Mouse (Mus musculus): ENCODE results near the gene Nebl. TPM values are rescaled to one million over a fixed set of nuclear protein-coding genes. Genes with fewer than 3 reads are reported as not detected.

Nebl gene
- polyA plus RNA-seq, 1 experiment from 2014 or later: 0.45 TPM

- WGBS (ENCODE audit: insufficient replicate concordance): 75% methylated on average over 10 of the region's 10 CpGs
- H3K4me2 ChIP-seq (ENCODE audit: low read depth, low read length): no peak overlapping the region
- no peak for TF ChIP-seq CTCF (IDR thresholded peaks at IDR 0.05; ENCODE audit: low read depth)
- TF ChIP-seq EP300 (IDR thresholded peaks at IDR 0.05; ENCODE audit: low read depth): no peak
- H3K9ac ChIP-seq (replicated peaks): no peak overlapping the region
- H3K4me1 ChIP-seq (ENCODE audit: insufficient read depth): no peaks in the 10 kb centered on the region
- DNase-seq (no peak), ATAC-seq (no peak)
- H3K4me3 ChIP-seq (ENCODE audit: low read depth, low read length): no peak overlapping the region
- no peaks in the 10 kb centered on the region for H3K36me3 ChIP-seq (replicated peaks; ENCODE audit: insufficient read depth, low read length)
- no peak overlapping the region for H3K27ac ChIP-seq (ENCODE audit: low read depth)
- no peaks in the 10 kb centered on the region for H3K9me3 ChIP-seq (ENCODE audit: low read length)
- H3K27me3 ChIP-seq (ENCODE audit: insufficient read depth, low read length): no peaks in the 10 kb centered on the region
Observed at GRCm38 (mm10) chr2:17539737-17540136, 191.5 kb downstream of the Nebl start.

- H3K9me3 ChIP-seq (ENCODE audit: low read length): no peaks in the 10 kb centered on the region
- DNase-seq (no peak), ATAC-seq (no peak)
- H3K9ac ChIP-seq (replicated peaks): no peak overlapping the region
- H3K27me3 ChIP-seq (ENCODE audit: insufficient read depth, low read length): no peaks in the 10 kb centered on the region
- no peak for TF ChIP-seq EP300 (IDR thresholded peaks at IDR 0.05; ENCODE audit: low read depth)
- TF ChIP-seq CTCF (IDR thresholded peaks at IDR 0.05; ENCODE audit: low read depth): no peak
- 80% methylated on average over 4 of the region's 4 CpGs for WGBS (ENCODE audit: insufficient replicate concordance)
- H3K36me3 ChIP-seq (replicated peaks; ENCODE audit: insufficient read depth, low read length): no peaks in the 10 kb centered on the region
- H3K4me2 ChIP-seq (ENCODE audit: low read depth, low read length): no peak overlapping the region
- H3K4me3 ChIP-seq (ENCODE audit: low read depth, low read length): no peak overlapping the region
- no peaks in the 10 kb centered on the region for H3K4me1 ChIP-seq (ENCODE audit: insufficient read depth)
- H3K27ac ChIP-seq (ENCODE audit: low read depth): no peak overlapping the region
Observed at GRCm38 (mm10) chr2:17538493-17538892, 192.8 kb downstream of the Nebl start.

GRCm38 (mm10) chr2:17531355-17532105 is 199.7 kb downstream of the Nebl start:
- 74% methylated on average over 12 of the region's 12 CpGs for WGBS (ENCODE audit: insufficient replicate concordance)
- Histone ChIP-seq H3K4me3 (ENCODE audit: low read depth, low read length) (no peak overlapping the region), H3K4me1 (ENCODE audit: insufficient read depth) (no peaks in the 10 kb centered on the region), H3K36me3 (replicated peaks; ENCODE audit: insufficient read depth, low read length) (no peaks in the 10 kb centered on the region), H3K27ac (ENCODE audit: low read depth) (no peak overlapping the region), H3K9ac (replicated peaks) (no peak overlapping the region), H3K4me2 (ENCODE audit: low read depth, low read length) (no peak overlapping the region), H3K9me3 (ENCODE audit: low read length) (no peaks in the 10 kb centered on the region), H3K27me3 (ENCODE audit: insufficient read depth, low read length) (no peaks in the 10 kb centered on the region)
- no peak for DNase-seq
- no peak for TF ChIP-seq EP300 (IDR thresholded peaks at IDR 0.05; ENCODE audit: low read depth)
- TF ChIP-seq CTCF (IDR thresholded peaks at IDR 0.05; ENCODE audit: low read depth): no peak
- ATAC-seq: no peak

GRCm38 (mm10) chr2:17525739-17526526 is 205.3 kb downstream of the Nebl start:
- H3K4me3 ChIP-seq (ENCODE audit: low read depth, low read length): no peak overlapping the region
- 74% methylated on average over 5 of the region's 5 CpGs for WGBS (ENCODE audit: insufficient replicate concordance)
- no peak overlapping the region for H3K27ac ChIP-seq (ENCODE audit: low read depth)
- ATAC-seq (no peak), DNase-seq (no peak)
- no peak overlapping the region for H3K9ac ChIP-seq (replicated peaks)
- no peaks in the 10 kb centered on the region for H3K4me1 ChIP-seq (ENCODE audit: insufficient read depth)
- no peak overlapping the region for H3K4me2 ChIP-seq (ENCODE audit: low read depth, low read length)
- TF ChIP-seq CTCF (IDR thresholded peaks at IDR 0.05; ENCODE audit: low read depth): no peak
- no peak for TF ChIP-seq EP300 (IDR thresholded peaks at IDR 0.05; ENCODE audit: low read depth)
- H3K9me3 ChIP-seq (ENCODE audit: low read length): no peaks in the 10 kb centered on the region
- no peaks in the 10 kb centered on the region for H3K27me3 ChIP-seq (ENCODE audit: insufficient read depth, low read length)
- no peaks in the 10 kb centered on the region for H3K36me3 ChIP-seq (replicated peaks; ENCODE audit: insufficient read depth, low read length)

GRCm38 (mm10) chr2:17525211-17525610 is 206.1 kb downstream of the Nebl start:
- H3K27me3 ChIP-seq (ENCODE audit: insufficient read depth, low read length): no peaks in the 10 kb centered on the region
- no peak overlapping the region for H3K27ac ChIP-seq (ENCODE audit: low read depth)
- 82% methylated on average over 4 of the region's 4 CpGs for WGBS (ENCODE audit: insufficient replicate concordance)
- H3K9me3 ChIP-seq (ENCODE audit: low read length): no peaks in the 10 kb centered on the region
- H3K4me2 ChIP-seq (ENCODE audit: low read depth, low read length): no peak overlapping the region
- no peak overlapping the region for H3K9ac ChIP-seq (replicated peaks)
- no peaks in the 10 kb centered on the region for H3K36me3 ChIP-seq (replicated peaks; ENCODE audit: insufficient read depth, low read length)
- no peak for TF ChIP-seq CTCF (IDR thresholded peaks at IDR 0.05; ENCODE audit: low read depth)
- no peak for TF ChIP-seq EP300 (IDR thresholded peaks at IDR 0.05; ENCODE audit: low read depth)
- no peak for ATAC-seq
- no peak for DNase-seq
- H3K4me3 ChIP-seq (ENCODE audit: low read depth, low read length): no peak overlapping the region
- H3K4me1 ChIP-seq (ENCODE audit: insufficient read depth): no peaks in the 10 kb centered on the region

GRCm38 (mm10) chr2:17524205-17524978 is 206.9 kb downstream of the Nebl start:
- Histone ChIP-seq H3K9me3 (ENCODE audit: low read length) (no peaks in the 10 kb centered on the region), H3K27ac (ENCODE audit: low read depth) (no peak overlapping the region), H3K27me3 (ENCODE audit: insufficient read depth, low read length) (no peaks in the 10 kb centered on the region), H3K4me2 (ENCODE audit: low read depth, low read length) (no peak overlapping the region), H3K4me1 (ENCODE audit: insufficient read depth) (no peaks in the 10 kb centered on the region), H3K36me3 (replicated peaks; ENCODE audit: insufficient read depth, low read length) (no peaks in the 10 kb centered on the region), H3K9ac (replicated peaks) (no peak overlapping the region), H3K4me3 (ENCODE audit: low read depth, low read length) (no peak overlapping the region)
- TF ChIP-seq CTCF (IDR thresholded peaks at IDR 0.05; ENCODE audit: low read depth) (no peak), EP300 (IDR thresholded peaks at IDR 0.05; ENCODE audit: low read depth) (no peak)
- ATAC-seq (no peak), DNase-seq (no peak)
- 71% methylated on average over 10 of the region's 10 CpGs for WGBS (ENCODE audit: insufficient replicate concordance)

All from liver, postnatal 0 days (tissue).